Mouse (Mus musculus) kidney, adult 18-20 months (tissue): ENCODE data around the gene Phf5a.
A peak's percentile ranks its signal among the peaks of the same experiment; 100 is the strongest.

ENCODE experiments used
- DNase-seq: peaks from one replicate; pipeline ENCODE4 v3.0.0; 2021

The Phf5a gene

GRCm38 (mm10) chr15:81882348-81882747 lies 10.6 kb upstream of the Phf5a start:
- DNase-seq: peak; percentile 36

DNA sequence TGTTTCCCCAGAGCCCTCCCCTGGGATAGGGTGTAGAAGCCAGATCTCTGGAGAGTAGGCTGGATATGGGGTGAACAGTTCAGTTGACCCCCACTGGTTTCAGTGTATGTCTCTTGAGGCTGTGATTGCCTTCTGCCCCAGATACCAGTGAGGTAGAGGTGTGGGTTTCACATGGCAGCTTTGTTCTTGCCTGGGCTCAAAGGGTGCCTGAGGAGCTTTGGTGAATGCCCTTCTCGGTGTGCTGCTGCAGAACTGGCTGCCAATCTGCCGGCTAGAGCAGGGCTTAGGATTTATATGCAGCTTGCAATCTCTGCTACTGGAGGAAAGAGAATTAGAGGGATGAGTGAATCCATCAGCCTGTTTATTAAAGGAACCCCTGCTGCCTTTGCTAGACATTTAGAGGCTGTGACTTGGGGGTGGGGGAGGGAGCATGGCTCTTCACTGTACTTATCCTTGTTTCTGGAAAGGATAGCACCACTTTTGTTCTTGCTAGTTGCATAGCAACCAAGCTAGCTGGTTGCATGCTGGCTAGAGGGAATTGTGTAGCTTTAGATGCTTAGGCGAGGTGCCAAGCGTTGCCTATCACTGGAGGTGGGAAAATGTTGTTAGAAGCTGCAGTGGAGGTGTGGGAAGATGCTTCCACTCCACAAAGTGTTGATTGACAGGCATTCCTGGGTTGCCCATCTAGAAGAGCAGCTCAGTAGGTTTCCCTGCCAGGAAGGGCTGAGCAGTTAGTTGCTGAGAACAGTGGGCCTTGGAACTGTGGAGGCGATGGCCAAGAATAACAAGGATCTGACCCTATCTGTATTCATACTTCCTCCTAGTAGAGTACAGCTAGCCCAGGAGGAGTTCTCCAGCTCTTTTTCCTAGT lies 8.1 kb upstream of the Phf5a start:
- DNase-seq: no peak

- DNase-seq: peak; percentile 100
Observed at GRCm38 (mm10) chr15:81872262-81873136, 788 bp upstream of the Phf5a start, which contains the start of gene Aco2. TSS of gene Aco2 (plus strand) at chr15:81872309.

DNA sequence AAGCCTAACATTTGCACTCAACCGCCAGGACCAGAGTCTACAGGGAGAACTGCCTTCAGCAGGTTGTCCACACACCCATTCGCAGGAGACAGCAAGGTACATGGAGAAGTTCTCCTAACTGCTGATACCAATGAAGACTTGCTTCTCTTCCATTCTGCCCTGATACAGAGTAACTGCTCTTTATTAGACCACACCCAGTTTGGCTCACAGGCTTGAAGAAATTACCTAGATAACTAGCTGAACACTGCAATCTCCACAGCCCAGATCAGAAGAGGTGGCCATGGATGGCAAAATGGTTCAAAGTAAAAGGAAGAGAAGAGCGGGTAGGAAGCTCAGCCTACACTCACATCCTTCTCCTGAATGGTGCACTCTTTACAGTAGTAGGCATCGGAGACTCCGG lies 1.7 kb downstream of the Phf5a start:
- no peak for DNase-seq

- DNase-seq: no peak
Observed at GRCm38 (mm10) chr15:81864238-81864637, 7.5 kb downstream of the Phf5a start.

DNA sequence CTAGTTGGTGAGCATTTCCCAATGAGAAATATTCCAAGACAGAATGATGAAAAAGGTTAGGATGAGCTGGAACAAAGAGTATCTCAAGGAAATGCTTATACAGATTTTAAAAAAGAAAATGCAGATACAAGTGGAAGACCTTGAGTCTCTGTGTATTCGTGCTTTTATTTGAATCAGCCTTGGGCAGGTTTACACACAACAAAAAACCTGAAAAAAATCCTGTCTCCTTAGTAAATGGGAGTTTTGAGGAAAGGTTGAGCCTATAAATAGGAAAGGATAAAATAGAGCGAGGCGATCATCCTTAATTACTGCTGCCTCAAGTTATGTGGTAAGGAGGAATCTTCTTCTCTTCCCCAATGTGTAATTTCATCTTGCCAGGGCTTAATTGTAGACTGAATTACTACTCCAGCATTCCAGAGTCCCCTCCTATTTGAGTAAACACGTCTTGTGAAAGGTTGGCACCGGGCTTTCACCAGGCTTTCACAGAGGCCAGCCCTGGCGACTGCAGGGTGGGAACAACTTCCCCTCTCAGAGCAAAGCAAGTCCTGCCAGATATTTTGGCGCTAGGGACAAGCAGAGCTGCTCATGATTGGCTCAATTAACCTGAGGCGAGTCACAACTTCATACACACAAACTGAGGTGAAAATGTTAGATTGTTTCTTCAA lies 11.1 kb downstream of the Phf5a start:
- no peak for DNase-seq

- peak; percentile 89 for DNase-seq
Observed at GRCm38 (mm10) chr15:81859330-81860255, 12.1 kb downstream of the Phf5a start.

GRCm38 (mm10) chr15:81858517-81859329 lies 13.0 kb downstream of the Phf5a start, which contains the start of gene Tob2:
TSS of gene Tob2 (minus strand) at chr15:81858796.
- DNase-seq: peak; percentile 78

- DNase-seq: peak; percentile 98
Observed at GRCm38 (mm10) chr15:81858138-81858516, 13.6 kb downstream of the Phf5a start.

DNA sequence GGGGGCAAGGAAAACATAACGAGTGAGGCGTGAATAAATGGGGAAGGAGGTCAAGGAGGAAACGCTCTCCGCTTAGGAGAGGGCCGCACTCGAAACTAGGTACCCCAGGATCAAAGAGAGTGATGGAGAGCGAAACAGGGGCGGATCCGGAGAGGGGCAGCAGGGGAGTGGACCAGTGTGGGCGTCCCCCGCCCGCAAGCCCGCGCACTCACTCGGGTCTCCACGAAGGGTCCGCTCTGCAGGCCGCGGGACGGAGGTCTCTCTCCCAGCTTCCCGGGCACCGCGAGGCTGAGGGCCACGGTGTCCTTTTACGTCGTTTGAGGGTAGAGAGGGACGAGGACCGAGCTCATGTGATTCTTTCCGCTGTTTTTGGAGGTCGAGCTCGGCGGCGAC lies 14.0 kb downstream of the Phf5a start:
- no peak for DNase-seq

DNA sequence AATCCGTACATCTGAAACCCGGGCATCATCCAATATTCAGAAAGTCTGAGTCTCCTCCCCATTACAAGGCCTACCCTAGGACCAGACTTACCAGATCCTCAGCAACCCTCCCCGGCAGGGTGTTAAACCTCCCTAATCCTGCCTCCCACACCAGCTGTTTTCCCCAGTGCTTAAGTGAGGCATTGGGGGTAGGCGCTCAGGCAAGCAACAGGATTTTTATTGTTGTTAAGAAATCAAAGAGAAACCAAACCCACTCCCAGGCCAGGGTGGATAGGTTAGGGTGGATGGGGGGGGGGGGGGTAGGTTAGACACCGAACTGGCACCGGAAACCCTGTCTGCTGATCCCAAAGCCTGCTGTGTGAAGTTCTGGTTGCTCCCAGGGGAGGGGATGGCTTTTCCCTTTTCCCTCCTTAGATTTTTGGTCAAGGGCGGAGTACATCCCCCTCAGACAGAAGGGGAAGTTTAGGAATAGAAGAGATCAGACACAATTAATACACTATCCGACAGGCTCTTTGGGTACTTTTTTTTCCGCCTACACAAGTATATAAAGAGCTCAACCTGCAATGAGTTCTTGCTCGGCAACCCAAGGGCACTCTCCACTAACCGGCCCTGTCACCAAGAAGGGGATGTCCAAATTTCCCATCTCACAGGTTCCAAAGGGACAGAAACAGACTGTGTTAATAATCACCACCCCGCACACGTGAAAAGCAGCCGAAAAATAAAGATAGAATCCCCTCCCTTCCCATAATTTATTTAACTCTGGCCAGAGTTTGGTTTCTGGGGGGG lies 14.6 kb downstream of the Phf5a start:
- DNase-seq: no peak

- peak; percentile 87 for DNase-seq
Observed at GRCm38 (mm10) chr15:81856030-81856790, 15.5 kb downstream of the Phf5a start.

GRCm38 (mm10) chr15:81853081-81853480 lies 18.6 kb downstream of the Phf5a start:
- no peak for DNase-seq

GRCm38 (mm10) chr15:81852411-81853000 lies 19.2 kb downstream of the Phf5a start:
- no peak for DNase-seq

DNA sequence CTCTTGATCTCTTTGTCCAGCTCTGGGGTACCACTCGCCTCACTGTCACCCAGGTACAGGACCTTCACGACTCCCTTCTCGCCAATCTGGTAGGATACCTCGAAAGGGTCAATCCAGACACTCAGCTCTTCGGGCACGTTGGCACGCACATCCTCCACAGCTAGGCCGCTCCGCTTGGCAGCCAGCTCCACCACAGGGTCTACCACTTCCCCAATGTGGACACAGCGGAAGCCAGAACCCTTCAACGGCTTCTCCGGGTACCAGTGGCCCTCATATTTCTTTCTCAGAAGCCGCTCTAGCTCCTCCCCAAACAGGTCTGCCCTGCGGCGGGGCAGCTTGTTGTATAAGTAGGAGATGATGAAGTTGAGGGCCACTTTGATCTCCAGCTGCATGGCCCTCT lies 20.3 kb downstream of the Phf5a start:
- DNase-seq: no peak

GRCm38 (mm10) chr15:81850718-81851117 lies 21.0 kb downstream of the Phf5a start:
- DNase-seq: no peak

DNA sequence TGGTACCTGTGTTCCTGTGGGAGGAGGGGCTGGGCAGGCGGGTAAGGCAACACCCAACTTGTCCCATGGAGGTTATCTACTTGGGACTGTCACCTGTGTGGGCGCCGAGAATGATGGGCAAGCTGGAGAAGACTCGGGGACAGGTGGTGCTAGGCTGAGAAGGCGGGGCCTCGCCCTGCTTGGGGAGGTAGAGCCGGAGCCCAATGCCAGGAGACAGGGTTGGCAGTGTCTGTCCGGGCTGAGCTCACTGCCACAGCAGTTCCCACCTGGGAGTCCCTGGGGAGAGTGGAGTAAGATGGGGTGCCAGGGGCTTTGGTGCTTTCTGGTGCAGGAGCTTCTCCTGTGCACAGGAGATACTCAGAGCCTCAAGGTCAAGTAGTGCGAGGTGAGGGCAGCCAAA lies 22.6 kb downstream of the Phf5a start:
- DNase-seq: no peak

DNA sequence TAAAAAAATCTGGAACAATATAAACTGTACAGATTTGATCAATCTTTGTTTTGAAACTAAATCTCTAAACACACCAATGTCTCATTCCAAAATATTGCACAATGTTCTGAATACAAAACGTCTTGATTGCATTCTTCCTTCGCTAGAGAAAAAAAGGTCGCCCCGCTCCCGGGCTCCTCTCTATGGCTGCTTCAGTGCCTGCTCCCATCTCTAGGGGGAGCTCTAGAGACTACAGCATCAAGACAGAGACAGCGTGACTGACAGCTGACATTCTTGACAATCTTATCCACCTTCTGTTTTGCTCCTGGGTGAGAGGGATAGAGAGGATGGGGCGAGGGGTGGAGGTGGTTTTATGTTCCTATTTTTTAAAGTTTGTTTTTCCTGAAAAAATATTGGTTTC lies 23.4 kb downstream of the Phf5a start:
- peak; percentile 69 for DNase-seq

GRCm38 (mm10) chr15:81847861-81848260 lies 23.9 kb downstream of the Phf5a start:
- DNase-seq: no peak
